Mouse (Mus musculus): ENCODE measurements around the gene Mical2.

Mical2 gene

GRCm38 (mm10) chr7:112449954-112450700 lies 224.5 kb downstream of the Mical2 start:
- DNase-seq (ENCODE audit: low read depth in 2 of 2, low spot score in 2 of 2) = no peak

DNA sequence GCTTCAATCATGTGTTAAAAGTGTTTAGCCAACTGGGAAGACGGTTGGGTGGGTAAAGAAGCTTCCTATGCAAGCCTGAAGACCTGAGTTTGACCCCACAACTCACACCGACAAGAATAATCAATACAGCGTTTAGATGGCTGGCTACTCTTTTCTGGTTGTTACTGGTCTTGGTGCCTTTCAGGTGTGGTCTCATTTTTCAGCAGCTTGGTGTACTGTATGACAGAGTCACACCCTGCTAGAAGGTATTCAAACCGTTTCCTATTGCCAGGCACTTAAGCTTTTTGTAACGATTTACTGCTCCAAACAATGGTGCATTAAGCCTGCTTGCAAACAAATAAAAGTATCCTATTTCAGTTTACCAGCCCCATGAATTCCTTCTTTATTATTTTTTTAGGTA lies 226.8 kb downstream of the Mical2 start:
- no peak for DNase-seq (ENCODE audit: low read depth in 2 of 2, low spot score in 2 of 2)

GRCm38 (mm10) chr7:112453805-112454214 lies 228.2 kb downstream of the Mical2 start:
- DNase-seq (ENCODE audit: low read depth in 2 of 2, low spot score in 2 of 2) = no peak

DNA sequence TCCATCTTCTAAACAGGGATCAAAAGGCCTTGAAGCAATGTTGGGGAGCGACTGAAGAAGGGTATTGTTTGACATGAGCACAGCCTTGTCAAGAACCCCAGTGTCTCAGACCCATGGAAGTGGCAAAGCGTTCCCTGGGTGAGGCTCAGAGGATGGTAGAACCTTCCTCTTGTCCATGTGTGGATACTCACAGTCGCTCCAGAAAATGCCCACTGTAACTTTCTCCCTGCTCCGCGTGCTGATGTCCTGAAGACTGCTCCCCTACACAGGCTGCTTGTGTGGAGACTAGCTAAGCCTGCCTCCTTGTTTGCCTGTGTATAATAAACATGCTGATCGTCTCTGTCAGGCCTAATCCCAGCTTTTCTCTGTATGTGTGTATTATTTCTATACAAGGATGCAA lies 228.7 kb downstream of the Mical2 start:
- DNase-seq (ENCODE audit: low read depth in 2 of 2, low spot score in 2 of 2) = no peak

DNA sequence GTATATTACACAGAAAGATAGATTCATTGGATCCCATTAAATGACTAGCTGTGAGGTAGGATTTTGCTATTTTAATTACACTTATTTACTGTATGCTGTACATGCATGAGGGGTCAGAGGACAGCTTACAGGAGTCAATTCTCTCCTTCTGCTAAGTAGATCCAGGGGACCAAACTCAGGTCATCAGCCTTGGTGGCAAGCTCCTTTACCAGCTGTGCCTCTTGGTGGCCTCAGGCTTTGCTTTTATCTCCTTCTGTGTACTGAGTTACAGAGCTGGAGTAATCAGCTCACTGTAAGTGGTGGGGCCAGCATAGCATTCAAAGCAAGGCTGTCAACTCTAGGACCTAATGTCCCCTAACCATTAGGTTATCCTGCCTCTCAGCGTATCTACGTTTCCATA lies 229.3 kb downstream of the Mical2 start:
- DNase-seq (ENCODE audit: low read depth in 2 of 2, low spot score in 2 of 2) = no peak

DNA sequence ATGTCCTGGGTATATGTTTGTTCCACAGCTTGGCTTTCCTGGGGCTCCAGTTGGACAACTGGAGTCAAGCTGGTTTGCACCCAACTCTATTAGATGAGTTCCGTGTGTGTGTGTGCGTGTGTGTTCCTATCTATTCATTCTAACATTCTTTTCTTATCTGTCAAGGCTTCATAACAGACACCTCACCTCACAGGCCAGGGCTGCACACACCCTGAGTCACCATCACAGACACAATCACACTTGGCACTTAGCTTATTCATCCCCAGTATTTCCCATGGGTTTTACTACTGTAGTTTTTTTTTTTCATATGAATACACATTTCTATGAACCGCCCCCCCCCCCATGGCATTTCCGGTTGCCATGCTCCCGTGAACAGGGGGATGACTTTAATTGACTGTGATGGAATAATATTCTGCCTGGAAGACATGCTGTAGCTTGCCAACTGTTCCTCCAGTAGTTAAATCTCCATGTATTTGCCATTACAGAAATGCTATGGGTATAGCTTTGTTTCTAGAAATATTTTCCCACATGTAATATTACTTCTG lies 230.0 kb downstream of the Mical2 start:
- DNase-seq (ENCODE audit: low read depth in 2 of 2, low spot score in 2 of 2) = no peak

DNA sequence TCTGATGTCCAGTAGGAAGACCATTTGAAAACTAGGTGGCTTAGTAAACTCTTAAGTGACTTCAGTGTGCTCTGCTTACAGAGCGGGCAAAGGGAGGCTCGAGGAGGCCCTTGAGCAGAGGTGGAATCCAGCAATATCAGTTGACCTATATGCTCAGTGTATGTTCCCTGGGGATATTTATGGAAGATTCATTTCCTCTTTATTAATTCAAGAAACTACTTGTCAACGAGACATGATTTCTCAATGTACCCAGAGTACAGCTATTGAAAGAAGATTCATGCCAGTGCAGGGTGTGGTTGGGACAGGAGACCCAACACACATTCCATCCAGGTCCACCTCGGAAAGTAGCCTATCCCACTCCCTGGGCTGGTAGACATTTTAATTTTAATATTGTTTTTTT lies 231.7 kb downstream of the Mical2 start:
- DNase-seq (ENCODE audit: low read depth in 2 of 2, low spot score in 2 of 2) = no peak

GRCm38 (mm10) chr7:112457920-112458319 lies 232.3 kb downstream of the Mical2 start:
- no peak for DNase-seq (ENCODE audit: low read depth in 2 of 2, low spot score in 2 of 2)

DNA sequence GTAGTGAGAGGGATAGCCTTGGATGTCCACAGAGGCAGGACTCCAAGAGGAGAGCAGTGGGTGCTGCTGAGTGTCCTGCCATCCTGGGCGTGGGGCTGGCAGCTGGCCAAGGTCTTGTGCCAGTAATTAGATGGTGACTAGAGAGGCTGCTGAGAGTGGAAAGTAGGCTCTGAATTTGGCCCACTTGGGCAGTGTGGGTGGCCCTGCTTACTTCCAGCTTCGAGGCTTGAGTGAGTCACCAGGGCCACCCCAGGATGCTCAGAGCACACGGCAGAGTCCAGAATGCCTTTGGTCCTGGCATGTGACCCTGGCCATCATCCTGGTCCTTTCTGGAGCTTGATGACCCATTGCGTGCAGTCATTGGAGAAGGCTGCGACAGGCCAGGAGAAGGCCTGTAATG lies 232.8 kb downstream of the Mical2 start:
- no peak for DNase-seq (ENCODE audit: low read depth in 2 of 2, low spot score in 2 of 2)

Data from CD8-positive naive resting alpha-beta T cell, adult 2 months (primary cell).